Comparison of ENCODE assay signal across 16 mouse cellular contexts in genomic region chr10:53687888-53688287, GRCm38 (mm10).
"Had no signal": no experiment of that assay in that cellular context is flagged by ENCODE, and none has a peak within 500 bp of the region (broad histone marks: within the 10 kb centered on the region; RNA-seq: fewer than 3 reads in every experiment).

No protein-coding gene starts in this region.

- H3K4me3 ChIP-seq: layer of hippocampus, adult 2 months; liver, embryonic 13.5 days; neural tube, embryonic 13.5 days; stomach, embryonic 15.5 days had no signal

- H3K9ac ChIP-seq: liver, embryonic 13.5 days; neural tube, embryonic 13.5 days; stomach, embryonic 15.5 days had no signal

- H3K27ac ChIP-seq: layer of hippocampus, adult 2 months; liver, embryonic 13.5 days; neural tube, embryonic 13.5 days; stomach, embryonic 15.5 days had no signal

- H3K9me3 ChIP-seq: liver, embryonic 13.5 days; stomach, embryonic 15.5 days had no signal

- H3K36me3 ChIP-seq: liver, embryonic 13.5 days; stomach, embryonic 15.5 days had no signal

- ATAC-seq: inflammation-experienced regulatory T-cells, adult 6 months; intestine, embryonic 16.5 days had no signal

- H3K4me1 ChIP-seq: liver, embryonic 13.5 days; stomach, embryonic 15.5 days had no signal

- H3K4me2 ChIP-seq: liver, embryonic 13.5 days; midbrain, embryonic 11.5 days; neural tube, embryonic 13.5 days; stomach, embryonic 15.5 days had no signal

- H3K27me3 ChIP-seq: liver, embryonic 13.5 days; neural tube, embryonic 13.5 days; stomach, embryonic 15.5 days had no signal

- DNase-seq: kidney, adult 2 months; kidney, postnatal 10 days; liver, embryonic 13.5 days; lung, adult 2 months; lung, postnatal 14 days; lung, postnatal 4 days; midbrain, embryonic 14.5 days; right cerebral cortex, postnatal 25 days; spleen, adult 18-20 months; thymus, postnatal 25 days had no signal
